Mouse (Mus musculus): Measurements from ENCODE around the gene Capn10.
"Not testable (repeated sequence)": the region's sequence is repeated elsewhere in the genome, so short reads cannot be mapped to it uniquely, and the experiment has no call there.

Gene Capn10

DNA sequence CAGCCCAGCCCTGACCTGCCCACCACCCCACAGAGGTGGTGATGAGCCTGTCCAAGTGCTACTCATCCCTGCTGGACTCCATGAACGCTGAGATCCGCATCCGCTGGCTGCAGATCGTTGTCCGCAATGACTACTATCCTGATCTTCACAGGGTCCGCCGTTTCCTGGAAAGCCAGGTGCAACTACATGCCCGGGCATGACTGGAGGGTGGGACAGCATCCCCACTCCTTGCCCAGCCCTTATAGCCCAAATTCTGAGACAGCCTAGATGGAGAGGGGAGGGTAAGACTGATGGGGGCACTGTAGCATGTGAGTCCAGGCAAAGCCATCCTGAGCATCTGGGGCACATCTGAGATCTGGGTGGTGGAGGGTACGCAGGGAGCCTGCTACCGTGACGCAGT is 15.0 kb upstream of the Capn10 start:
- DNase-seq (ENCODE audit: low spot score in 2 of 2) = no peak

DNA sequence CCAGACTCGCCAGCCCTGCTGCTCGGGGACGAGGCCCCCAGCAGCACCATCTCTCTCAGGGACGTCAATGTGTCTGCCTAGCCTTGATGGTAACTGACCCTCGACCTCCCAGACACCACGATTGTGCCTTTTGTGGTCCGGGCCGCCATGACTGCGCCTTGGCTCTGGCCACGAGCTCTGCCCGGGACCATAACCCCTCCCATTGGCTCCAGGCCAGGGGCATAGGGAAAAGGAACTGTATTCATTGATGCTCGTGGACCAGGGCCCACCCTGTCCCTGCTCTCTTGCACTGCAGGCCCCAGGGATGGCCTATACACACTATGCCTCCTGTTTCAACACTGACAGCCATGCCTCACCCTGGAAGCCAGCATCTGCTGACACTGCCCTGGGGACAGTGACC is 14.4 kb upstream of the Capn10 start:
- DNase-seq (ENCODE audit: low spot score in 2 of 2) = no peak

- DNase-seq (ENCODE audit: low spot score in 2 of 2) = no peak
These were observed 13.5 kb upstream of the Capn10 start for GRCm38 (mm10) chr1:92920474-92921200.

DNA sequence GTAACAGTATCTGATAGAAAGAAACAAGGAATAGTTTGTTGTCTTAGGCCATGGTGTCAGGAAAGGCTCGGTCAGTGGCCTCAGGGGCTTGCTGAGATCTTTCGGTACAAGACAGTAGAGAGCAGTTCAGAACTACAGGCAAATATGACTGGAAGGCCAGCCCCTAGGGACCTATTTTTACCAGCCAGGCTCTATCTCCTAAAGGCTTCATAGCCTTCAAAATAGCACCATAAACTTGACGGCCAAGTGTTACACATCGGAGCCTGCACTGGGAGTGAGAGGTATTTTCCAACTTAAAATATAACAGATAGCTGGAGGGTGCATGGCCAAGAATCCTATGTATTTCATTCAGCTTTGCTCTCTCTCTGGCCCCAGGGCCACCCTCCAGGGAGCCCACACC is 12.7 kb upstream of the Capn10 start:
- DNase-seq (ENCODE audit: low spot score in 2 of 2) = no peak

- DNase-seq (ENCODE audit: low spot score in 2 of 2) = no peak
These were observed 3.9 kb upstream of the Capn10 start for GRCm38 (mm10) chr1:92930171-92930706.

- no peak for DNase-seq (ENCODE audit: low spot score in 2 of 2)
These were observed 565 bp upstream of the Capn10 start for GRCm38 (mm10) chr1:92933611-92934010.

DNA sequence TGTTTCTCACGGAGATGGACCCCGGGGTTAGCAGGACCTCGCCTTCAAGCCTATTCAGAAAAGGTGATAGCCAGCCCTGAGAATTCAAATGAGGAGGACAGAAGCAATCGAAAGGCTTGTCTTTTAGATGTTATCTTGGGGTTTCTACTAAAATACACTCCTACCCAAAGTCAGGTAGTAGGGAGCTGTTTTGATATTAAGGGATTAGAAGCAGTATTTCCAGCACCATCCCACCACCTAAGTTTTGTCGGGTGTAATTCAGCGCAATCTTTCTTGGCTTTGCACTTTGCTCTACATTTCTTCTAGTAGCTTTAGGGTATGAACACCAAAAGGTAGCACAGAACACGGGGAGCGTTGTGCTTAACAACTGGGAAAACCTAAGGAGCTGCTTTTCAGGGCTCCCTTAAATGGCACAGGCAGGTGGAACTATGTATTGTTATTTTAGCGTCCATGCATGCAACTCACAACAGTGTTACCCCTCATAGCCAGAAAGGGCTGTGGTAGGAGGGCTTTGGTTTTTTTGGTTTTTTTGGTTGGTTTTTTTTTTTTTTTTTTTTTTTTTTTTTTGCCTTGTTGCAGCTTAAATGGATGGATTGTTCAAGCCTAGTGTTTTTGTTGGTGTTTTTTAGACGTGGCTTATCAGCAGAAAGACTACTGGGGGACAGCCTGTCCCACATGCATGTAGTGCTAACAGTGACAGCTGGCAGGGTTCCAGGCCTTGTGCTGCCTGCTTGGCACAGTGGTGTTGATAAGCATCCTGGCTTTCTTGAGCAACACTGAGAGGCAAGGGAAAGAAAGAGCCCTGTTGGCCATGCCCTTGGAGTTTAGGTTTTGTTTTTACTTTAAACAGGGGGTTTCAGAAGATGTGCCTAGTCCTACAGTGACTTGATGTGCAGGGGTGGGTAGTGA is 1.1 kb downstream of the Capn10 start:
- peak; percentile 47 to 53 for DNase-seq (ENCODE audit: low spot score in 2 of 2)

GRCm38 (mm10) chr1:92935977-92936376 is 1.8 kb downstream of the Capn10 start:
- no peak for DNase-seq (ENCODE audit: low spot score in 2 of 2)

- DNase-seq (ENCODE audit: low spot score in 2 of 2) = no peak
These were observed 2.3 kb downstream of the Capn10 start for GRCm38 (mm10) chr1:92936467-92936866.

- DNase-seq (ENCODE audit: low spot score in 2 of 2) = no peak
These were observed 3.6 kb downstream of the Capn10 start for GRCm38 (mm10) chr1:92937797-92938196.

DNA sequence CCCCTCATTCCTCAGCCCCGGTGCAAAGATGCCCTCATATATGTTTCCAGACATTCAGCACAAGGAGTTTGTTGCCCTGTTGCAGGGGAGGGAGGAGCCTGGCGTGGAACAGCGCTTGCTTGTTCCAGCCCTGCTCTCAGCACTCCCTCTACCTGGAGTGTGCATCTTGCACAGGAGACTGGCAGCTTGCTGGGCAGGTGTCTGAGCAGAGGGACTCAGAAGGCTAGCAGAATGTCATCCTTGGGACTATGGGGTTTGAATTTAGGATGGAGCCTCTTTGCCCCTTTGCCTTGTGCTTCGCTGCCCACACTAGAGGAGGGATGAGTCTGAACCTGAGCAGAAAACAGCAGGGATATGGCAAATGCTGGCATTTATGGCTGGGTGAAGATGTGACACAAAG is 5.6 kb downstream of the Capn10 start:
- no peak for DNase-seq (ENCODE audit: low spot score in 2 of 2)

DNA sequence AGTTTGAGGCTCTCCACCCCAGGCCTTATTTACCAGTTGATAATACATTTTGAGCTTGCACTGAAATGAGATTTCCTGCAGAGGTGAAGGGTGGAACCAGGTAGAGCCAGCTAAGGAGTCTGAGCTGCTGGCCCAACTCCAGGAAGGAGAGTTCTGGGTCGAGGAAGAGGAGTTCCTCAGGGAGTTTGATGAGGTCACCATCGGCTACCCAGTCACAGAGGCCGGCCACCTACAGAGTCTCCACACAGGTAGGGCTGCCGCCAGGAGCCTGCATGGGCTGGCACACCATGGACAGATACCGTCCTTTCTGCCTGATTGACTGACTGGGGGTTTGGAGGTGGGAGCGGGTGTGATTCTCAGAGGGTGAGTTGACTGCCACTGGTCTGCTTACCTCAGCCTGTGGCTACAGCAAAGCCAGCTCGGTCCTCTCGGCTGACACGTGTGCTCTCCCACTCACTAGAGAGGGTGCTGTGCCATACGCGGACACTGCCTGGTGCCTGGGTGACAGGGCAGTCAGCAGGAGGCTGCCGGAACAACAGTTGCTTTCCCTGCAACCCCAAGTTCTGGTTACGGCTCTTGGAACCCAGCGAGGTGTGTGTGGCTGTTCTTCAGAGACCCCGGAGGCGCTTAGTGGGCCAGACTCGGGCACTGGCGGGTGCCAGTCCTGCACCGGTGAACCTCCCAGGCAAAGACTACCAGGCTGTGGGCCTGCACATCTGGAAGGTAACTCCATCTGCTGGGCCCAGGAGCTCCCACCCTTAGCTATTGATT is 9.2 kb downstream of the Capn10 start:
- DNase-seq (ENCODE audit: low spot score in 2 of 2) = no peak

DNA sequence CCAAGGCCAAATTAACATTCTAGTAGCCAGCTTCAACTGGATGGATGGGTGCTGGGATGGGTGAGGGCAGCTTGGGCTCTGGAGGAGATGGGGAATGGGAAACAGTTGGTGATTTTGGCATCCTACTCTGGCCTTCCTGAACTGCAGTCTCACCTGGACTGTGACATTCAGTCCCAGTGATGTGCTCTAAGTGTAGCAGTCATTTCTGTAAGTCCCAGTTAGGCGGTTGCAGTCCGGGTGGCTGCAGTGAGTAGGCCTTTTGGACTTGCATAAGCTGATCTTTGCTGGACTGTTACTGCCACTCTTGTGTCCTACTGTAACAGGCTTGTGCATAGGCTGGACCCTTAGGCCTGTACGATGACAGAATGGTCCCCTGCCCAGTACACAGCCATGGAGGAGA is 13.8 kb downstream of the Capn10 start:
- no peak for DNase-seq (ENCODE audit: low spot score in 2 of 2)

- no peak for DNase-seq (ENCODE audit: low spot score in 2 of 2)
These were observed 15.2 kb downstream of the Capn10 start for GRCm38 (mm10) chr1:92949426-92949825.

DNA sequence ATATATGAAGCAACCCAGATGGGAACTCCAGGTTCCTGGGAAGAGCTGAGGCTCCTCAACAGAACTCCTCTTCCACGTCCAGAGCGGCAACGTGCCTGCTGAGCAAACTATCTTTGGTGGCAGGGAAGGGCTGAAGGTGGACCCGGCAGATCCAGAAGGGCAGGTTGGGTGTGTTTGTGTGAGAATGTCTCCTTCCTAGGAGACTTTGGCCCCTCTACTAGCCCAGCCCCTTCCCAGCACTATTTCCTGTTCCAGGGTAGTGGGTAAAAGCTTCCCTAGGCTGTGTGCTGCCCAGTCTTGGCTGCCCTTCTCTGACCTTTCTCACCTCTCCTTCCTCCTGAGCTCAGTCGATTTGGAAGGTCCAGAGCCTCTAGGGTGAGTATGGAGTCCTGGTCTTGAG is 16.4 kb downstream of the Capn10 start, which contains the start of gene Gpr35:
Gpr35 (plus strand) TSS at position 259 of the 400 bp plus-strand sequence.
- no peak for DNase-seq (ENCODE audit: low spot score in 2 of 2)

- no peak for DNase-seq (ENCODE audit: low spot score in 2 of 2)
These were observed 19.5 kb downstream of the Capn10 start for GRCm38 (mm10) chr1:92953641-92954040.

- DNase-seq (ENCODE audit: low spot score in 2 of 2) = peak; percentile 41 to 57
These were observed 22.6 kb downstream of the Capn10 start for GRCm38 (mm10) chr1:92956571-92957335.

DNA sequence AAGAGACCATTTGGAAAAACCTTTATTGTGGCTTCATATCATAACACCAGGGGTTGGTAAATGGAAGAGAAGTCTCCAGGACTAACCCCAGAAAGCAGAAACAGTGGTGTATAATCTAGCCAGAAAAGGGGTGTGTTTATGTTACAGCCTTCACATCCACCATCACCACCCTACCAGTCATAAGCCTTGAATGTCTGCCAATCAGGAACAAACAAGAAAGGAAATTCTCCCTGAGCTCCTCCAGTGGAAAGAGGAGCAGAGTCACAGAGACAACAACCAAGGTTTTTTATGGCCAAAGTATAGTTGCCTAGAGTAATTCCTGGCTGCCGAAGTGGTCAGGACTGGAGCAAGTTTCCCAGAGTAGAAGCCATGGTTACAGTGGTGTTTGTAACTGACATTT is 24.8 kb downstream of the Capn10 start:
- DNase-seq (ENCODE audit: low spot score in 2 of 2) = no peak

DNA sequence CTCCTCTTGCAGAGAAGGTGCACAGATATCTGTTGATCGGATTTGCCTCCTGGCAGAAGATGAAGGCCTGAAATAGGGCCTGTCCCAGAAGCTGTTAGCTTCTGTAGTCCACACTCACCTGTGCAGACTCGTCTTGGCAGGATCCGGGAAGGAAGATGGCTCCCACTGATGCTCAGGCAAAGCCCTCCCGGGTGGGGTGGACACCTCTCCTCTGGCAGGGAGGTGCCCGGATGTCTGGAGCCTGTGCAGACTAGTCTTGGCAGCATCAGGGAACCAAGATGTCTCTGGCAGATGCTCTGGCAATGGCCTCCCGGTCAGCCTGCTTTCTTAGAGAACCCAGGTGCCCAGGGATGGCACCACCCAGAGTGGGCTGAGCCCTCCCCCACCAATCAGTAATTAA is 36.6 kb downstream of the Capn10 start:
- DNase-seq (ENCODE audit: low spot score in 2 of 2) = not testable (repeated sequence)

GRCm38 (mm10) chr1:92971879-92972795 is 38.0 kb downstream of the Capn10 start:
- DNase-seq (ENCODE audit: low spot score in 2 of 2) = no peak
